Mouse (Mus musculus): Measurements from ENCODE around the gene Krt23.

Krt23 gene

GRCm38 (mm10) chr11:99454044-99454443 is 38.9 kb downstream of the Krt23 start:
- CTCF ChIA-PET: no interaction called here

GRCm38 (mm10) chr11:99448769-99449168 is 44.2 kb downstream of the Krt23 start:
- CTCF ChIA-PET: no interaction called here

- CTCF ChIA-PET: no interaction called here
Observed at GRCm38 (mm10) chr11:99441220-99441619, 51.7 kb downstream of the Krt23 start.

GRCm38 (mm10) chr11:99439465-99439864 is 53.5 kb downstream of the Krt23 start:
- CTCF ChIA-PET: no interaction called here

GRCm38 (mm10) chr11:99437972-99438371 is 55.0 kb downstream of the Krt23 start, which contains the start of gene Krt20:
Gene Krt20, minus strand, starts transcription at chr11:99438150.
- CTCF ChIA-PET: no interaction called here

GRCm38 (mm10) chr11:99436625-99437024 is 56.3 kb downstream of the Krt23 start:
- CTCF ChIA-PET: no interaction called here

- CTCF ChIA-PET: no interaction called here
Observed at GRCm38 (mm10) chr11:99430670-99431069, 62.3 kb downstream of the Krt23 start.

Data from spleen, embryonic (tissue).